Mouse (Mus musculus) kidney, embryonic 16.5 days (tissue): Measurements from ENCODE around the gene Adgrl3. TPM values are rescaled to one million over a fixed set of nuclear protein-coding genes. Genes with fewer than 3 reads are reported as not detected.

Experiments
- ATAC-seq: fragments of 200-750 bp; cut with Nextera tagmentation; 2 replicates; pipeline ENCODE4 v1.8.0; 2017; ENCODE audit warnings: moderate TSS enrichment; ENCODE audit not compliant: low FRiP score, low TSS enrichment
- H3K27ac ChIP-seq: fragments of 300-500 bp; sonication (generic); 2 replicates; pipeline ENCODE4 v1.5.1; 2014; ENCODE audit warnings: low read length
- H3K27me3 ChIP-seq: fragments of 300-500 bp; sonication (generic); 2 replicates; pipeline ENCODE4 v1.6.1; 2014; ENCODE audit warnings: low read length, control low read depth, mixed read lengths; ENCODE audit not compliant: insufficient read depth
- H3K36me3 ChIP-seq: fragments of 300-500 bp; sonication (generic); 2 replicates; pipeline ENCODE4 v1.6.1; 2014; ENCODE audit warnings: low read length, control low read depth, mixed read lengths; ENCODE audit not compliant: insufficient read depth
- H3K4me1 ChIP-seq: fragments of 300-500 bp; sonication (generic); 2 replicates; pipeline ENCODE4 v1.6.1; 2014; ENCODE audit warnings: low read length, control low read depth, mixed read lengths; ENCODE audit not compliant: insufficient read depth
- H3K4me2 ChIP-seq: fragments of 300-500 bp; sonication (generic); replicated peaks from 2 replicates; pipeline ENCODE4 v1.6.1; 2014; ENCODE audit warnings: low read depth, low read length
- H3K4me3 ChIP-seq: fragments of 300-500 bp; sonication (generic); 2 replicates; pipeline ENCODE4 v1.5.1; 2014; ENCODE audit warnings: mild to moderate bottlenecking, low read length
- H3K9ac ChIP-seq: fragments of 300-500 bp; sonication (generic); replicated peaks from 2 replicates; pipeline ENCODE4 v1.6.1; 2014; ENCODE audit warnings: low read length
- H3K9me3 ChIP-seq: fragments of 300-500 bp; sonication (generic); 2 replicates; pipeline ENCODE4 v1.6.1; 2016; ENCODE audit warnings: low read length, control low read depth
- WGBS: fragments of 180-500 bp; shearing (Covaris S2); extraction: QIAGEN DNeasy Blood & Tissue Kit; methylation state at CpG from one replicate; pipeline ENCODE4 v1.1.7; 2014; 5-methylcytosine and 5-hydroxymethylcytosine counted together
- polyA plus RNA-seq: library from polyadenylated mRNA; unstranded; fragments of >200 nt; fragmentation: Nextera tagmentation; extraction: Ambion mirVana; gene quantifications from 2 replicates; pipeline ENCODE4 v1.2.1, GENCODE M21; 2015

Adgrl3 gene
- polyA plus RNA-seq, 1 experiment from 2014 or later = 12.7 TPM

- Histone ChIP-seq H3K27me3 (no peaks in the 10 kb centered on the region), H3K27ac (no peak overlapping the region), H3K4me3 (no peak overlapping the region), H3K36me3 (0 out of 2 replicates have a peak, but pooled peaks cover 3% of the 10 kb centered on the region), H3K4me2 (no peak overlapping the region), H3K4me1 (no peaks in the 10 kb centered on the region), H3K9me3 (no peaks in the 10 kb centered on the region), H3K9ac (no peak overlapping the region)
- 76% methylated on average over 3 of the region's 3 CpGs for WGBS
- ATAC-seq = no peak
Observed at GRCm38 (mm10) chr5:81729620-81730019, 709.7 kb downstream of the Adgrl3 start.

- H3K36me3 ChIP-seq = no peaks in the 10 kb centered on the region
- H3K9me3 ChIP-seq = no peaks in the 10 kb centered on the region
- H3K27ac ChIP-seq = no peak overlapping the region
- no peaks in the 10 kb centered on the region for H3K27me3 ChIP-seq
- no peak overlapping the region for H3K4me3 ChIP-seq
- no peak for ATAC-seq
- 34% methylated on average over 3 of the region's 3 CpGs for WGBS
- no peak overlapping the region for H3K9ac ChIP-seq
- H3K4me1 ChIP-seq = peaks cover 4% of the 10 kb centered on the region; the same call in 1 of the 2 replicates
- no peak overlapping the region for H3K4me2 ChIP-seq
Observed at GRCm38 (mm10) chr5:81736008-81736407, 716.1 kb downstream of the Adgrl3 start.

- Histone ChIP-seq H3K27me3 (no peaks in the 10 kb centered on the region), H3K4me1 (peaks cover 4% of the 10 kb centered on the region; the same call in 1 of the 2 replicates), H3K36me3 (no peaks in the 10 kb centered on the region), H3K4me2 (no peak overlapping the region), H3K9me3 (no peaks in the 10 kb centered on the region), H3K27ac (peak overlapping the region; percentile 14; the same call in 1 of the 2 replicates), H3K9ac (no peak overlapping the region), H3K4me3 (no peak overlapping the region)
- peak; percentile 77; the same call in 1 of the 2 replicates for ATAC-seq
- 12% methylated on average over 3 of the region's 3 CpGs for WGBS
Observed at GRCm38 (mm10) chr5:81738286-81739032, 718.5 kb downstream of the Adgrl3 start.

- no peaks in the 10 kb centered on the region for H3K9me3 ChIP-seq
- no peaks in the 10 kb centered on the region for H3K4me1 ChIP-seq
- ATAC-seq = no peak
- H3K27ac ChIP-seq = no peak overlapping the region
- no peak overlapping the region for H3K9ac ChIP-seq
- H3K36me3 ChIP-seq = no peaks in the 10 kb centered on the region
- 87% methylated on average over 3 of the region's 3 CpGs for WGBS
- no peaks in the 10 kb centered on the region for H3K27me3 ChIP-seq
- no peak overlapping the region for H3K4me2 ChIP-seq
- H3K4me3 ChIP-seq = no peak overlapping the region
Observed at GRCm38 (mm10) chr5:81752426-81752825, 732.5 kb downstream of the Adgrl3 start.

- Histone ChIP-seq H3K4me1 (no peaks in the 10 kb centered on the region), H3K27ac (no peak overlapping the region), H3K9me3 (no peaks in the 10 kb centered on the region), H3K4me3 (no peak overlapping the region), H3K36me3 (no peaks in the 10 kb centered on the region), H3K4me2 (no peak overlapping the region), H3K27me3 (no peaks in the 10 kb centered on the region), H3K9ac (no peak overlapping the region)
- 78% methylated on average over 2 of the region's 2 CpGs for WGBS
- ATAC-seq = no peak
Observed at GRCm38 (mm10) chr5:81755711-81756110, 735.8 kb downstream of the Adgrl3 start.

GRCm38 (mm10) chr5:81757093-81757725 is 737.3 kb downstream of the Adgrl3 start:
- no peak for ATAC-seq
- WGBS = 77% methylated on average over 7 of the region's 7 CpGs

GRCm38 (mm10) chr5:81776234-81776633 is 756.3 kb downstream of the Adgrl3 start:
- Histone ChIP-seq H3K4me1 (no peaks in the 10 kb centered on the region), H3K36me3 (no peaks in the 10 kb centered on the region), H3K27me3 (no peaks in the 10 kb centered on the region), H3K9me3 (no peaks in the 10 kb centered on the region), H3K9ac (no peak overlapping the region), H3K4me2 (no peak overlapping the region), H3K27ac (no peak overlapping the region), H3K4me3 (no peak overlapping the region)
- ATAC-seq = no peak
- 77% methylated on average over 5 of the region's 5 CpGs for WGBS

More at GRCm38 (mm10) chr5:81757093-81757725, 737.3 kb downstream of the Adgrl3 start:
- no peak overlapping the region for H3K4me2 ChIP-seq
- no peaks in the 10 kb centered on the region for H3K27me3 ChIP-seq
- no peaks in the 10 kb centered on the region for H3K36me3 ChIP-seq
- H3K4me1 ChIP-seq = no peaks in the 10 kb centered on the region
- no peak overlapping the region for H3K4me3 ChIP-seq
- H3K9ac ChIP-seq = no peak overlapping the region
- H3K9me3 ChIP-seq = no peaks in the 10 kb centered on the region
- H3K27ac ChIP-seq = no peak overlapping the region

GRCm38 (mm10) chr5:81776746-81777145 is 756.8 kb downstream of the Adgrl3 start:
- H3K27me3 ChIP-seq = no peaks in the 10 kb centered on the region
- ATAC-seq = no peak
- H3K4me2 ChIP-seq = no peak overlapping the region
- no peak overlapping the region for H3K9ac ChIP-seq
- 65% methylated on average over 5 of the region's 5 CpGs for WGBS
- H3K4me1 ChIP-seq = no peaks in the 10 kb centered on the region
- no peak overlapping the region for H3K27ac ChIP-seq
- H3K4me3 ChIP-seq = no peak overlapping the region
- no peaks in the 10 kb centered on the region for H3K9me3 ChIP-seq
- H3K36me3 ChIP-seq = no peaks in the 10 kb centered on the region

GRCm38 (mm10) chr5:81784770-81785169 is 764.8 kb downstream of the Adgrl3 start:
- Histone ChIP-seq H3K27me3 (no peaks in the 10 kb centered on the region), H3K9me3 (no peaks in the 10 kb centered on the region), H3K9ac (no peak overlapping the region), H3K4me2 (no peak overlapping the region), H3K27ac (no peak overlapping the region), H3K36me3 (no peaks in the 10 kb centered on the region), H3K4me3 (no peak overlapping the region), H3K4me1 (no peaks in the 10 kb centered on the region)
- WGBS = 84% methylated on average over 8 of the region's 8 CpGs
- ATAC-seq = no peak

- ATAC-seq = no peak
- Histone ChIP-seq H3K4me2 (no peak overlapping the region), H3K27me3 (no peaks in the 10 kb centered on the region), H3K27ac (no peak overlapping the region), H3K4me1 (no peaks in the 10 kb centered on the region), H3K4me3 (no peak overlapping the region), H3K36me3 (peaks cover 8% of the 10 kb centered on the region), H3K9me3 (peaks cover 4% of the 10 kb centered on the region; the same call in 1 of the 2 replicates), H3K9ac (no peak overlapping the region)
- WGBS = 90% methylated on average over 1 of the region's 1 CpGs
Observed at GRCm38 (mm10) chr5:81790710-81791109, 770.8 kb downstream of the Adgrl3 start.
